Mouse (Mus musculus): ENCODE measurements around the gene Dydc2.

- TF ChIP-seq CTCF (IDR thresholded peaks at IDR 0.05; ENCODE audit: extremely low read depth, insufficient read depth, low read length) (no peak), POLR2A (IDR thresholded peaks at IDR 0.05; ENCODE audit: extremely low read depth, insufficient read depth, low read length) (no peak)
Observed at GRCm38 (mm10) chr14:41066416-41066815, 2.6 kb downstream of the Dydc2 start.

Data from cortical plate, adult 2 months (tissue).